Mouse (Mus musculus): Measurements from ENCODE around the gene Il20.

Il20 gene

GRCm38 (mm10) chr1:130865541-130866221 is 45.6 kb downstream of the Il20 start, which contains the start of gene Fcmr:
Fcmr (plus strand) TSS chr1:130865669.
- no peak for DNase-seq (ENCODE audit: low read depth, low spot score)

DNA sequence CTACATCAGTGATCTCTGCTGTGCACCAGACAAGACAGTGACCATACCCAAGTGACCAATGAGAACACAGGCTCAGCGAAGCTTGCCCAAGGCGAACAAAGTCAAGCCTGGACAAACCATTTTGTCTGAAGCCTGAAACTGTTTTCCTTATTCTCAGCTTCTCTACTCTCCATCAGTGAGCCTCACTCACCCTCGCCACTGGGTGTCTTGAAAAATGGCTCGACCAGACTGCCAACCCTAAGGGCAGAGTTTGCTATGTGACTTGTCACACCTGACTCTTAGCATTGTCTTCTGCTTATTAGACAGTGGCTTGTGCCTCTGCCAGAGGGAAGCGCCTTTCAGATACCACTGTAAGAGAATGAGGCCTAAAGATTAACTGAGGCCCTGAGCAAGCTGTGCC is 46.5 kb downstream of the Il20 start:
- no peak for DNase-seq (ENCODE audit: low read depth, low spot score)

GRCm38 (mm10) chr1:130864238-130864637 is 47.0 kb downstream of the Il20 start:
- no peak for DNase-seq (ENCODE audit: low read depth, low spot score)

GRCm38 (mm10) chr1:130857456-130857855 is 53.8 kb downstream of the Il20 start:
- DNase-seq (ENCODE audit: low read depth, low spot score), result no peak

All from telencephalon, adult 2 months (tissue).